Mouse (Mus musculus) limb, embryonic 11.5 days (tissue): ENCODE measurements around the gene Ntrk2. TPM values are rescaled to one million over a fixed set of nuclear protein-coding genes. Genes with fewer than 3 reads are reported as not detected.
"Not testable (repeated sequence)": the region's sequence is repeated elsewhere in the genome, so short reads cannot be mapped to it uniquely, and the experiment has no call there.

Experiments
- ATAC-seq: fragments of 200-750 bp; cut with Nextera tagmentation; 2 replicates; pipeline ENCODE4 v1.8.0; 2017; ENCODE audit warnings: low read depth; ENCODE audit not compliant: insufficient number of reproducible peaks, low FRiP score, low TSS enrichment
- DNase-seq: peaks from one replicate; pipeline ENCODE4 v3.0.0-alpha.2; 2015; ENCODE audit warnings: low spot score
- H3K27ac ChIP-seq: fragments of 300-500 bp; sonication (generic); replicated peaks from 2 replicates; pipeline ENCODE4 v1.5.1; 2014; ENCODE audit warnings: low read depth, mild to moderate bottlenecking, low read length
- H3K27me3 ChIP-seq: fragments of 300-500 bp; sonication (generic); 2 replicates; pipeline ENCODE4 v1.6.1; 2014; ENCODE audit warnings: mild to moderate bottlenecking, low read length, mixed read lengths; ENCODE audit not compliant: control insufficient read depth, insufficient read depth
- H3K36me3 ChIP-seq: fragments of 300-500 bp; sonication (generic); 2 replicates; pipeline ENCODE4 v1.6.1; 2014; ENCODE audit warnings: mild to moderate bottlenecking, low read length, moderate library complexity, mixed read lengths; ENCODE audit not compliant: control insufficient read depth, insufficient read depth
- H3K4me1 ChIP-seq: fragments of 300-500 bp; sonication (generic); 2 replicates; pipeline ENCODE4 v1.6.1; 2014; ENCODE audit warnings: low read length, mixed read lengths; ENCODE audit not compliant: control insufficient read depth, insufficient read depth
- H3K4me2 ChIP-seq: fragments of 300-500 bp; sonication (generic); 2 replicates; pipeline ENCODE4 v1.6.1; 2014; ENCODE audit warnings: low read depth, mild to moderate bottlenecking, moderate library complexity; ENCODE audit not compliant: severe bottlenecking
- H3K4me3 ChIP-seq: fragments of 300-500 bp; sonication (generic); 2 replicates; pipeline ENCODE4 v1.5.1; 2014; ENCODE audit warnings: low read depth, low read length
- H3K9ac ChIP-seq: fragments of 300-500 bp; sonication (generic); 2 replicates; pipeline ENCODE4 v1.6.1; 2014; ENCODE audit warnings: mild to moderate bottlenecking, low read length
- H3K9me3 ChIP-seq: fragments of 300-500 bp; sonication (generic); 2 replicates; pipeline ENCODE4 v1.6.1; 2016; ENCODE audit warnings: low read length; ENCODE audit not compliant: control insufficient read depth
- WGBS: fragments of 180-500 bp; shearing (Covaris S2); extraction: QIAGEN DNeasy Blood & Tissue Kit; methylation state at CpG from one replicate; pipeline ENCODE4 v1.1.7; 2014; 5-methylcytosine and 5-hydroxymethylcytosine counted together
- polyA plus RNA-seq: library from polyadenylated mRNA; unstranded; fragments of >200 nt; fragmentation: Nextera tagmentation; extraction: Ambion mirVana; gene quantifications from 2 replicates; pipeline ENCODE4 v1.2.1, GENCODE M21; 2014

Gene Ntrk2
- polyA plus RNA-seq, 1 experiment from 2014 or later, result 5.6 TPM

GRCm38 (mm10) chr13:59030574-59030973 lies 224.2 kb downstream of the Ntrk2 start:
- Histone ChIP-seq H3K9ac (no peak overlapping the region), H3K4me1 (no peaks in the 10 kb centered on the region), H3K4me3 (no peak overlapping the region), H3K27me3 (no peaks in the 10 kb centered on the region), H3K27ac (no peak overlapping the region), H3K4me2 (no peak overlapping the region), H3K36me3 (no peaks in the 10 kb centered on the region), H3K9me3 (no peaks in the 10 kb centered on the region)
- DNase-seq, result no peak
- 91% methylated on average over 6 of the region's 6 CpGs for WGBS
- ATAC-seq, result no peak

GRCm38 (mm10) chr13:59040156-59040915 lies 234.0 kb downstream of the Ntrk2 start:
- Histone ChIP-seq H3K9ac (no peak overlapping the region), H3K27me3 (no peaks in the 10 kb centered on the region), H3K27ac (no peak overlapping the region), H3K4me1 (no peaks in the 10 kb centered on the region), H3K36me3 (no peaks in the 10 kb centered on the region), H3K4me3 (no peak overlapping the region), H3K9me3 (no peaks in the 10 kb centered on the region), H3K4me2 (no peak overlapping the region)
- DNase-seq (no peak), ATAC-seq (no peak)
- 60% methylated on average over 16 of the region's 16 CpGs for WGBS

DNA sequence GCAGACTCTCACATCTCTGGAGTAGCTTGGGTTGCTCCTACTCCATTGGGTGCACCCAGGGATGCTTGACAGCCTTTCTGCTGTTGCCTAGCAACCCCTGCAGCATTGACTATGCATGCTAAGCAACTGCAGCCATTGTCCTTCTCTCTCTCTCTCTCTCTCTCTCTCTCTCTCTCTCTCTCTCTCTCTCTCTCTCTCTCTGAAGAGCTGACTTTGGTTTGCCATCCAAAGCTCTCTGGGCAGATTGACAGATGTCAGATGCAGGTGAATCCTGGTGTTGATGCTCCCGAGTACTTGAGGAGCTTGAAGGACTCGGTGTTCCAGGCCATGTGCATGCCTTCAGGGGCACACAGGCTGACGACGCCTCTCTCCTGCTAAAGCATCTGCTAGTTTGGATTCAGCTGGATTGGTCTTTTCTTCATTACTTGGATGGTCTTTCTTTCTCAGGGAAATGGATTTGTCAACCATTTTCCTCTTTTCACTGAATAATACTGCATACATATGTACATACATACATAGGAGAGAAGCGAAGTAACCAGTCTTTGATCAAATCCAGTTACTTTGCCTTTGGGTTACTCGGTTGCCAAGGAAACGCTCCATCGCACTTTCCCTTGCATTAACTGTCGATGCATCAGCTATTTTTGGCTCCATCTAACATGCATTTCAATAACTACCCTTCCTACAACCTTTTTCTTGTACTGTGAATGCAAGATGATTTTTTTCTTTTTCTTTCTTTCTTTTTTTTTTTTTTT lies 234.8 kb downstream of the Ntrk2 start:
- H3K9ac ChIP-seq, result no peak overlapping the region
- no peaks in the 10 kb centered on the region for H3K9me3 ChIP-seq
- H3K4me3 ChIP-seq, result no peak overlapping the region
- H3K4me2 ChIP-seq, result no peak overlapping the region
- no peak for DNase-seq
- no peak overlapping the region for H3K27ac ChIP-seq
- ATAC-seq, result no peak
- no peaks in the 10 kb centered on the region for H3K36me3 ChIP-seq
- H3K27me3 ChIP-seq, result no peaks in the 10 kb centered on the region
- 70% methylated on average over 9 of the region's 9 CpGs for WGBS
- H3K4me1 ChIP-seq, result no peaks in the 10 kb centered on the region

GRCm38 (mm10) chr13:59052188-59052587 lies 245.8 kb downstream of the Ntrk2 start:
- no peaks in the 10 kb centered on the region for H3K36me3 ChIP-seq
- 83% methylated on average over 4 of the region's 4 CpGs for WGBS

DNA sequence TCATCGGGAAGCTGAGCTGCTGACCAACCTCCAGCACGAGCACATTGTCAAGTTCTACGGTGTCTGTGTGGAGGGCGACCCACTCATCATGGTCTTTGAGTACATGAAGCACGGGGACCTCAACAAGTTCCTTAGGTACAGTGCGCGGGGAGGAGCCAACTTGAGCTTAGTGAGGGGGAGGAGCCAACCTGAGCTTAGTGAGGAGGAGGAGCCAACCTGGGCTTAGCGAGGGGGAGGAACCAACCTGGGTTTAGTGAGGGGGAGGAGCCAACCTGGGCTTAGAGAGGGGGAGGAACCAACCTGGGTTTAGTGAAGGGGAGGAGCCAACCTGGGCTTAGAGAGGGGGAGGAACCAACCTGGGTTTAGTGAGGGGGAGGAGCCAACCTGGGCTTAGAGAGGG lies 248.0 kb downstream of the Ntrk2 start:
- H3K4me1 ChIP-seq, H3K9me3 ChIP-seq, ATAC-seq, DNase-seq, H3K9ac ChIP-seq, H3K27ac ChIP-seq, H3K27me3 ChIP-seq, H3K36me3 ChIP-seq, H3K4me3 ChIP-seq, H3K4me2 ChIP-seq: not testable (repeated sequence)
- WGBS, result 87% methylated on average over 8 of the region's 8 CpGs

More at GRCm38 (mm10) chr13:59052188-59052587, 245.8 kb downstream of the Ntrk2 start:
- H3K9ac ChIP-seq, result no peak overlapping the region
- no peak overlapping the region for H3K4me3 ChIP-seq
- H3K4me1 ChIP-seq, result no peaks in the 10 kb centered on the region
- H3K27ac ChIP-seq, result no peak overlapping the region
- H3K4me2 ChIP-seq, result no peak overlapping the region
- no peak for DNase-seq
- ATAC-seq, result no peak
- H3K27me3 ChIP-seq, result no peaks in the 10 kb centered on the region
- no peaks in the 10 kb centered on the region for H3K9me3 ChIP-seq

DNA sequence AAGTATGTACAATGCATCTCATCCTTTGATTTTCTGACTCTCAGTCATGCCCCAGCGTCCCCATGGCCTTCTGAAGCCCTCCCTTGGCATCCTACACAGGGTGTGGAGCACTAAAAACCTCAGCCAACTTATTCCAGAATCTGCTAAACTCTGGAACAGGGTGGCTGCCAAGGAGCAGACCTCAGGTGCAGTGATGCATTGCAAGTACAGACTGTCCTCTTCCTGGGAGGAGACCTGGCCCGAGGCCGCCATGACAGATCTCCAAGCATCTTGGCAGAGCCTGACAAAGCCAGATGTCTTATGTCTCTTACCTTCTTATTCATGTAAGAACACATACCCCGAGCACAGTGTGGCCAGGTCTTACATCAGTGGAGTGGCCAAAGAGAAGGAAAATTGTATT lies 250.5 kb downstream of the Ntrk2 start:
- DNase-seq (no peak), ATAC-seq (no peak)
- H3K9me3 ChIP-seq, result no peaks in the 10 kb centered on the region
- WGBS, result 85% methylated on average over 4 of the region's 4 CpGs
- no peaks in the 10 kb centered on the region for H3K27me3 ChIP-seq
- no peaks in the 10 kb centered on the region for H3K36me3 ChIP-seq
- no peak overlapping the region for H3K4me3 ChIP-seq
- no peak overlapping the region for H3K4me2 ChIP-seq
- no peak overlapping the region for H3K27ac ChIP-seq
- H3K4me1 ChIP-seq, result no peaks in the 10 kb centered on the region
- H3K9ac ChIP-seq, result no peak overlapping the region

DNA sequence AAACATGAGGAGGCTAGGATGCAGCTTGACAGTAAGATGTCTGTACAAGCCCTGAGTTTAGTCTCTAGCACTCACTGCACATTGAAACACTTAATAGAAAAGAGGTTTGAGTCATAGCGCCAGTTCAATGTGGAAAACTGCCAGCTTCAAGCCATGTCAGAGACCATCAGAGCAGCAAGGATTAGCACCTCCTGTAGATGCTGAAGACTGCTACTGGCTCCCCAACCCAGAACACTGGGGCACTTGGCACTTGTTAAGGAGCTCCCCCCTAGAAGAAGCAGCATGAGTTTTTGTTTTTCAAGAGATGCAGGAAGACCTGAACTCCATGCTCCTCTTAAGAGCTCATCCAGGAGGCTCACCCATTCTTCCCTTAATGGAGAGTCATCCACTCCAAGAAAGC lies 251.5 kb downstream of the Ntrk2 start:
- no peak for ATAC-seq
- WGBS, result 79% methylated on average over 1 of the region's 1 CpGs
- Histone ChIP-seq H3K36me3 (no peaks in the 10 kb centered on the region), H3K9ac (no peak overlapping the region), H3K9me3 (no peaks in the 10 kb centered on the region), H3K27me3 (no peaks in the 10 kb centered on the region), H3K27ac (no peak overlapping the region), H3K4me1 (no peaks in the 10 kb centered on the region), H3K4me2 (no peak overlapping the region), H3K4me3 (no peak overlapping the region)
- no peak for DNase-seq

GRCm38 (mm10) chr13:59059118-59059517 lies 252.7 kb downstream of the Ntrk2 start:
- no peak for DNase-seq
- 10% methylated on average over 7 of the region's 7 CpGs for WGBS
- Histone ChIP-seq H3K9me3 (no peaks in the 10 kb centered on the region), H3K27ac (no peak overlapping the region), H3K9ac (no peak overlapping the region), H3K4me3 (no peak overlapping the region), H3K27me3 (no peaks in the 10 kb centered on the region), H3K4me2 (no peak overlapping the region), H3K4me1 (no peaks in the 10 kb centered on the region), H3K36me3 (no peaks in the 10 kb centered on the region)
- ATAC-seq, result no peak
